Mouse (Mus musculus) ES-Bruce4 (cell line): ENCODE measurements at regions not wholly inside any gene's neighbourhood (a gene's known extent, or its start where the extent isn't known, plus 50 kb on each side); places are given as distances from the start of the nearest gene placed in this dataset.

Experiments used
- CTCF ChIP-seq: IDR thresholded peaks from one replicate; pipeline ENCODE4 v1.8.1; 2011; ENCODE audit warnings: low read depth, low read length
- EP300 ChIP-seq: IDR thresholded peaks from 2 replicates; pipeline ENCODE4 v1.6.1; 2011; ENCODE audit warnings: low read depth, low read length; ENCODE audit not compliant: insufficient read depth
- POLR2A ChIP-seq: IDR thresholded peaks from one replicate; pipeline ENCODE4 v1.8.1; 2011; ENCODE audit warnings: low read length; ENCODE audit not compliant: insufficient read depth

DNA sequence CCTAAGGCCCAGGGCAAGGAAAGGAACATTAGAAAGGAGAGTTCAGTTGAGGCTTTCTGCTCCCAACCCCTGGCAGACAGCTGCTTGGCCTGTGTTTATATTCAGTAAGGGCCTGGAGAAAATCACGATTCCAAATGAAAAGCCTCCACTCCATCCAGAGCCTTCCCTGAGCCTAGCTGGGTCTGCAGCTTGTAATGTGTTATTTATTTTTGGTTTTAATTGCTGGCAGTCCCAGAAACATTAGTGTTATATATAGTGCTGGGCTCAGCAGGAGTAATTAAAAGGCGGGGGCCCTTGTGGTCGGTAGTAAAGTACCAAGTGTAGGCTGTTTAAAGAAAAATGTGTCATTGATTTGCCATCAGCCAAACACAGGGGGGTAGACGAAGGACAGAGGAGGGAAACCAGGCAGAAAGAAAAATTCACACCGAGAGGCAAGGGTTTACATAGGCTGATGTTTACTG lies 623.9 kb upstream of the Auts2 start:
- TF ChIP-seq CTCF, result no peak
- TF ChIP-seq POLR2A, result no peak
- no peak for TF ChIP-seq EP300
